ENCODE assay signal across 10 mouse cellular contexts in genomic region chr2:116058511-116058910, GRCm38 (mm10). TPM values are rescaled to one million over a fixed set of nuclear protein-coding genes. Genes with fewer than 3 reads are reported as not detected.
DNase-seq lines count a peak whose midpoint lies in the region; ATAC-seq and TF ChIP-seq lines count a peak whose summit lies in the region.
"Had no signal": no experiment of that assay in that cellular context is flagged by ENCODE, and none has a peak within 500 bp of the region (broad histone marks: within the 10 kb centered on the region; RNA-seq: fewer than 3 reads in every experiment).

No protein-coding gene starts in this region.

- H3K4me1 ChIP-seq in heart, embryonic 15.5 days (replicated peaks), result peaks cover 45% of the 10 kb centered on the region
- H3K4me1 ChIP-seq in embryonic facial prominence, embryonic 10.5 days, result peaks cover 72% of the 10 kb centered on the region
- peaks cover 64% of the 10 kb centered on the region for H3K4me1 ChIP-seq in hindbrain, embryonic 12.5 days
- peaks cover 13% of the 10 kb centered on the region for H3K4me1 ChIP-seq in midbrain, embryonic 14.5 days (ENCODE audit: control insufficient read depth, insufficient read depth, low read length)
- no peaks in the 10 kb centered on the region for H3K4me1 ChIP-seq in cerebellum, adult 2 months (ENCODE audit: control insufficient read depth, insufficient read depth, low read length)
- H3K4me1 ChIP-seq in liver, embryonic 12.5 days, result no peaks in the 10 kb centered on the region

- H3K4me3 ChIP-seq in heart, embryonic 15.5 days, result peak overlapping the region; percentile 22
- peak overlapping the region; percentile 89 for H3K4me3 ChIP-seq in embryonic facial prominence, embryonic 10.5 days
- peak overlapping the region; percentile 69 for H3K4me3 ChIP-seq in hindbrain, embryonic 12.5 days
- H3K4me3 ChIP-seq in midbrain, embryonic 14.5 days (replicated peaks; ENCODE audit: low read depth, low read length), result peak overlapping the region; percentile 66
- no peak overlapping the region for H3K4me3 ChIP-seq in cerebellum, adult 2 months (replicated peaks; ENCODE audit: insufficient read depth, low read depth, low read length)
- no peak overlapping the region for H3K4me3 ChIP-seq in liver, embryonic 12.5 days

- H3K27me3 ChIP-seq in heart, embryonic 15.5 days, result no peaks in the 10 kb centered on the region
- H3K27me3 ChIP-seq in embryonic facial prominence, embryonic 10.5 days (replicated peaks; ENCODE audit: low read depth, poor library complexity, severe bottlenecking), result peaks cover 36% of the 10 kb centered on the region
- H3K27me3 ChIP-seq in hindbrain, embryonic 12.5 days, result no peaks in the 10 kb centered on the region
- no peaks in the 10 kb centered on the region for H3K27me3 ChIP-seq in midbrain, embryonic 14.5 days (ENCODE audit: control insufficient read depth, insufficient read depth, low read length)
- H3K27me3 ChIP-seq in cerebellum, adult 2 months (ENCODE audit: control insufficient read depth, insufficient read depth, low read length), result peaks cover 6% of the 10 kb centered on the region; the same call in 1 of the 2 replicates
- peaks cover 67% of the 10 kb centered on the region for H3K27me3 ChIP-seq in liver, embryonic 12.5 days (replicated peaks)

- no peak overlapping the region for H3K9ac ChIP-seq in heart, embryonic 15.5 days
- peak overlapping the region; percentile 97 for H3K9ac ChIP-seq in hindbrain, embryonic 12.5 days
- peak overlapping the region; percentile 46 for H3K9ac ChIP-seq in midbrain, embryonic 14.5 days (replicated peaks; ENCODE audit: low read length)
- no peak overlapping the region for H3K9ac ChIP-seq in liver, embryonic 12.5 days

- peaks cover 4% of the 10 kb centered on the region; the same call in 1 of the 2 replicates for H3K36me3 ChIP-seq in heart, embryonic 15.5 days
- peaks cover 59% of the 10 kb centered on the region for H3K36me3 ChIP-seq in embryonic facial prominence, embryonic 10.5 days (replicated peaks)
- H3K36me3 ChIP-seq in hindbrain, embryonic 12.5 days, result no peaks in the 10 kb centered on the region; the same call in 1 of the 2 replicates
- peaks cover 12% of the 10 kb centered on the region; the same call in 1 of the 2 replicates for H3K36me3 ChIP-seq in midbrain, embryonic 14.5 days (ENCODE audit: control insufficient read depth, insufficient read depth, low read length)
- no peaks in the 10 kb centered on the region for H3K36me3 ChIP-seq in liver, embryonic 12.5 days

- no peak for TF ChIP-seq CTCF in cerebellum, adult 2 months (IDR thresholded peaks at IDR 0.05; ENCODE audit: borderline replicate concordance, insufficient read depth, low read depth, low read length)

- H3K9me3 ChIP-seq in heart, embryonic 15.5 days (replicated peaks), result no peaks in the 10 kb centered on the region
- H3K9me3 ChIP-seq in embryonic facial prominence, embryonic 10.5 days, result no peaks in the 10 kb centered on the region
- H3K9me3 ChIP-seq in hindbrain, embryonic 12.5 days (replicated peaks), result no peaks in the 10 kb centered on the region
- H3K9me3 ChIP-seq in midbrain, embryonic 14.5 days (ENCODE audit: control insufficient read depth, low read length), result no peaks in the 10 kb centered on the region
- H3K9me3 ChIP-seq in liver, embryonic 12.5 days (replicated peaks), result no peaks in the 10 kb centered on the region

- H3K4me2 ChIP-seq in heart, embryonic 15.5 days, result peak overlapping the region; percentile 40
- peak overlapping the region; percentile 69 for H3K4me2 ChIP-seq in hindbrain, embryonic 12.5 days (replicated peaks)
- peak overlapping the region; percentile 59 for H3K4me2 ChIP-seq in midbrain, embryonic 14.5 days (ENCODE audit: low read length)
- no peak overlapping the region for H3K4me2 ChIP-seq in liver, embryonic 12.5 days

- 54% methylated on average over 9 of the region's 9 CpGs for WGBS in heart, embryonic 15.5 days
- WGBS in embryonic facial prominence, embryonic 10.5 days, result 60% methylated on average over 9 of the region's 9 CpGs
- 37% methylated on average over 9 of the region's 9 CpGs for WGBS in hindbrain, embryonic 12.5 days
- WGBS in midbrain, embryonic 14.5 days, result 42% methylated on average over 9 of the region's 9 CpGs
- 81% methylated on average over 9 of the region's 9 CpGs for WGBS in cerebellum, adult 2 months
- WGBS in liver, embryonic 12.5 days (ENCODE audit: insufficient replicate concordance), result 52% methylated on average over 9 of the region's 9 CpGs

- ATAC-seq in heart, embryonic 15.5 days (replicated peaks; ENCODE audit: insufficient number of reproducible peaks, insufficient read depth, low FRiP score, low read depth), result no peak
- ATAC-seq in hindbrain, embryonic 12.5 days (ENCODE audit: low FRiP score), result no peak
- no peak for ATAC-seq in midbrain, embryonic 14.5 days (ENCODE audit: low FRiP score, low TSS enrichment)
- no peak for ATAC-seq in liver, embryonic 12.5 days

- no peak for DNase-seq in heart, adult 18-20 months
- DNase-seq in embryonic facial prominence, embryonic 10.5 days (ENCODE audit: low spot score), result no peak
- DNase-seq in midbrain, embryonic 14.5 days, result peak; percentile 25
- DNase-seq in retina, postnatal 1 day, result no peak
- DNase-seq in cerebellum, adult 2 months, result no peak
- DNase-seq: lung, postnatal 36 days had no signal

- H3K27ac ChIP-seq in heart, embryonic 15.5 days, result no peak overlapping the region
- H3K27ac ChIP-seq in embryonic facial prominence, embryonic 10.5 days (replicated peaks), result no peak overlapping the region
- H3K27ac ChIP-seq in hindbrain, embryonic 12.5 days, result peak overlapping the region; percentile 98
- peak overlapping the region; percentile 43 for H3K27ac ChIP-seq in midbrain, embryonic 14.5 days (replicated peaks; ENCODE audit: low read depth, low read length)
- no peak overlapping the region for H3K27ac ChIP-seq in cerebellum, adult 2 months (ENCODE audit: insufficient read depth, low read length)
- H3K27ac ChIP-seq in liver, embryonic 12.5 days, result no peak overlapping the region

- TF ChIP-seq POLR2A in cerebellum, adult 2 months (IDR thresholded peaks at IDR 0.05; ENCODE audit: borderline replicate concordance, insufficient read depth, low read length), result no peak

RNA-seq across cellular contexts. Expression of gene Meis2, which starts 7.1 kb away (rescaled TPM):
- polyA plus RNA-seq in heart, embryonic 15.5 days (2015; fragmentation: Nextera tagmentation; extraction: Ambion mirVana), result 24.0 and 25.7 TPM in 2 replicates
- total RNA-seq in heart, adult 18-20 months (2021), result 10 to 100 TPM; 19.1 to 24.3 TPM
- 67.0 and 71.9 TPM in 2 replicates for polyA plus RNA-seq in embryonic facial prominence, embryonic 10.5 days (2016; fragmentation: Nextera tagmentation; extraction: Ambion mirVana)
- 130 and 155 TPM in 2 replicates for polyA plus RNA-seq in hindbrain, embryonic 12.5 days (2016; fragmentation: Nextera tagmentation; extraction: Ambion mirVana)
- 83.1 and 84.9 TPM in 2 replicates for polyA plus RNA-seq in midbrain, embryonic 14.5 days (2014; fragmentation: Nextera tagmentation; extraction: Ambion mirVana)
- polyA plus RNA-seq in cerebellum, adult 2 months (2012; rRNA removed), result 36.4 and 58.7 TPM in 2 replicates
- 5.9 and 6.0 TPM in 2 replicates for polyA plus RNA-seq in liver, embryonic 12.5 days (2016; fragmentation: Nextera tagmentation; extraction: Ambion mirVana)
- total RNA-seq: granulocyte monocyte progenitor cell, adult 5-6 weeks had no signal

Comparison
In these comparisons a context has a peak if more than half of its experiments do, and no peak if none do; other contexts are left out.
1. H3K27ac ChIP-seq: peak in hindbrain, embryonic 12.5 days (single experiment) and midbrain, embryonic 14.5 days (single experiment); none in heart, embryonic 15.5 days (single experiment), embryonic facial prominence, embryonic 10.5 days (single experiment), cerebellum, adult 2 months (single experiment) and liver, embryonic 12.5 days (single experiment).
2. H3K4me3 ChIP-seq: peak in heart, embryonic 15.5 days (single experiment), embryonic facial prominence, embryonic 10.5 days (single experiment), hindbrain, embryonic 12.5 days (single experiment) and midbrain, embryonic 14.5 days (single experiment); none in cerebellum, adult 2 months (single experiment) and liver, embryonic 12.5 days (single experiment).
3. H3K9ac ChIP-seq: peak in hindbrain, embryonic 12.5 days (single experiment) and midbrain, embryonic 14.5 days (single experiment); none in heart, embryonic 15.5 days (single experiment) and liver, embryonic 12.5 days (single experiment).